In the genomic region with DNA sequence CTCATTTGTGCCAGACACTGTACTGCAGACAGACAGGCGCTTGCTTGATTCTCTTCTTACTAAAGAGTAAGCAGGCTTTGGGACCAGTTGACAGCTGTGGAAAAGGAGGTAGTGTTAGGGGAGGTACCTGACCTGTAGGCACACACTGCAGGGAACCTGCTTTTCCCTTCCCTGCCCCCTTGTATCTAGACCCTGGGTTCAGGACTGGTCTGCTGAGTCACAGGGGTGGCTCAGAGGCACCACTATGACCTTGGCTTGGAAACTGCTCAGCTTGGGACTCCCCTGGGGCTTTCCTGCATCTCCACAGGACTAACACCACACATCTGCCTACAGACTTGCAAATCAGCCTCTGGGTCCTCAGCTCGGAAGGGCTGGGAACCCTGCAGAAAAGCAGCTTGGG, we compare ENCODE assay signal across 13 mouse cellular contexts. TPM values are rescaled to one million over a fixed set of nuclear protein-coding genes. Genes with fewer than 3 reads are reported as not detected.
DNase-seq lines count a peak whose midpoint lies in the region; ATAC-seq and TF ChIP-seq lines count a peak whose summit lies in the region.
"Had no signal": no experiment of that assay in that cellular context is flagged by ENCODE, and none has a peak within 500 bp of the region (broad histone marks: within the 10 kb centered on the region; RNA-seq: fewer than 3 reads in every experiment).

No protein-coding gene starts in this region.

- H3K36me3 ChIP-seq in heart, embryonic 13.5 days: peaks cover 7% of the 10 kb centered on the region; the same call in 1 of the 2 replicates
- no peaks in the 10 kb centered on the region for H3K36me3 ChIP-seq in heart, embryonic 11.5 days (ENCODE audit: control insufficient read depth, insufficient read depth, low read length)
- no peaks in the 10 kb centered on the region for H3K36me3 ChIP-seq in intestine, postnatal 0 days (ENCODE audit: control insufficient read depth, insufficient read depth)
- H3K36me3 ChIP-seq in neural tube, embryonic 15.5 days: no peaks in the 10 kb centered on the region

- no peak for TF ChIP-seq CTCF in intestine, postnatal 0 days (IDR thresholded peaks at IDR 0.05; ENCODE audit: low read depth)

- H3K4me1 ChIP-seq in heart, embryonic 13.5 days: peaks cover 79% of the 10 kb centered on the region
- peaks cover 62% of the 10 kb centered on the region for H3K4me1 ChIP-seq in heart, embryonic 11.5 days (ENCODE audit: control insufficient read depth, insufficient read depth, low read length)
- H3K4me1 ChIP-seq in intestine, postnatal 0 days (replicated peaks; ENCODE audit: control insufficient read depth, insufficient read depth, low read length): peaks cover 4% of the 10 kb centered on the region; the same call in 1 of the 2 replicates
- peaks cover 42% of the 10 kb centered on the region for H3K4me1 ChIP-seq in neural tube, embryonic 15.5 days

- 63% methylated on average over 2 of the region's 2 CpGs for WGBS in heart, embryonic 13.5 days
- 63% methylated on average over 2 of the region's 2 CpGs for WGBS in heart, embryonic 11.5 days (ENCODE audit: insufficient replicate concordance)
- 75% methylated on average over 2 of the region's 2 CpGs for WGBS in intestine, postnatal 0 days
- 69% methylated on average over 2 of the region's 2 CpGs for WGBS in neural tube, embryonic 15.5 days

- H3K27ac ChIP-seq in heart, embryonic 13.5 days (replicated peaks): no peak overlapping the region
- H3K27ac ChIP-seq in heart, embryonic 11.5 days (ENCODE audit: low read depth, low read length): no peak overlapping the region; the same call in 1 of the 2 replicates
- no peak overlapping the region for H3K27ac ChIP-seq in intestine, postnatal 0 days (ENCODE audit: low read depth, low read length)
- H3K27ac ChIP-seq in neural tube, embryonic 15.5 days (replicated peaks): no peak overlapping the region
- H3K27ac ChIP-seq: forebrain, embryonic 13.5 days; hindbrain, postnatal 0 days; layer of hippocampus, adult 2 months; liver, embryonic 14.5 days had no signal

- no peaks in the 10 kb centered on the region for H3K9me3 ChIP-seq in heart, embryonic 13.5 days
- H3K9me3 ChIP-seq in heart, embryonic 11.5 days (replicated peaks; ENCODE audit: control insufficient read depth, low read length): no peaks in the 10 kb centered on the region
- no peaks in the 10 kb centered on the region for H3K9me3 ChIP-seq in intestine, postnatal 0 days (ENCODE audit: control insufficient read depth)
- H3K9me3 ChIP-seq in neural tube, embryonic 15.5 days (replicated peaks): no peaks in the 10 kb centered on the region
- H3K9me3 ChIP-seq: forebrain, embryonic 13.5 days had no signal

- DNase-seq in 3T3-L1 (ENCODE audit: low read depth, low spot score): peak; percentile 70
- peak; percentile 97 for DNase-seq in ES-CJ7 (ENCODE audit: low read depth, low spot score)
- DNase-seq in induced T-regulatory cell, adult 2 months (ENCODE audit: low read depth): peak; percentile 83
- DNase-seq in urinary bladder, postnatal 14 days (ENCODE audit: low spot score): no peak
- DNase-seq: gastrocnemius, postnatal 36 days had no signal

- no peak for ATAC-seq in heart, embryonic 13.5 days (ENCODE audit: extremely low read depth, insufficient number of reproducible peaks, low FRiP score, low TSS enrichment)
- ATAC-seq in heart, embryonic 11.5 days (replicated peaks; ENCODE audit: insufficient number of reproducible peaks, low FRiP score, low TSS enrichment): no peak
- no peak for ATAC-seq in intestine, postnatal 0 days
- ATAC-seq in neural tube, embryonic 15.5 days (ENCODE audit: low FRiP score): no peak
- ATAC-seq: forebrain, embryonic 13.5 days; hindbrain, postnatal 0 days had no signal

- H3K4me3 ChIP-seq in heart, embryonic 13.5 days: no peak overlapping the region
- H3K4me3 ChIP-seq in heart, embryonic 11.5 days (ENCODE audit: low read depth, low read length): no peak overlapping the region
- no peak overlapping the region for H3K4me3 ChIP-seq in intestine, postnatal 0 days (ENCODE audit: low read depth, low read length)
- H3K4me3 ChIP-seq in neural tube, embryonic 15.5 days (replicated peaks): no peak overlapping the region
- H3K4me3 ChIP-seq: forebrain, embryonic 13.5 days; layer of hippocampus, adult 2 months had no signal

- H3K9ac ChIP-seq in heart, embryonic 13.5 days: peak overlapping the region; percentile 52; the same call in 1 of the 2 replicates
- H3K9ac ChIP-seq in heart, embryonic 11.5 days (ENCODE audit: low read depth, low read length): no peak overlapping the region
- no peak overlapping the region for H3K9ac ChIP-seq in intestine, postnatal 0 days (ENCODE audit: low read depth, low read length)
- no peak overlapping the region for H3K9ac ChIP-seq in neural tube, embryonic 15.5 days (replicated peaks)
- H3K9ac ChIP-seq: forebrain, embryonic 13.5 days; liver, embryonic 14.5 days had no signal

- H3K27me3 ChIP-seq in heart, embryonic 13.5 days (replicated peaks): no peaks in the 10 kb centered on the region
- H3K27me3 ChIP-seq in heart, embryonic 11.5 days (ENCODE audit: control insufficient read depth, insufficient read depth, low read length): no peaks in the 10 kb centered on the region
- H3K27me3 ChIP-seq in intestine, postnatal 0 days (replicated peaks; ENCODE audit: control insufficient read depth, insufficient read depth, low read length): no peaks in the 10 kb centered on the region
- no peaks in the 10 kb centered on the region for H3K27me3 ChIP-seq in neural tube, embryonic 15.5 days (replicated peaks)
- H3K27me3 ChIP-seq: forebrain, embryonic 13.5 days had no signal

- H3K4me2 ChIP-seq in heart, embryonic 13.5 days: no peak overlapping the region
- no peak overlapping the region for H3K4me2 ChIP-seq in heart, embryonic 11.5 days
- H3K4me2 ChIP-seq in intestine, postnatal 0 days (replicated peaks; ENCODE audit: low read depth): no peak overlapping the region
- H3K4me2 ChIP-seq in neural tube, embryonic 15.5 days: no peak overlapping the region
- H3K4me2 ChIP-seq: forebrain, embryonic 13.5 days had no signal

RNA-seq across cellular contexts. Expression of gene Rapgef1, which starts 9.8 kb away (rescaled TPM):
- 8.4 and 9.7 TPM in 2 replicates for polyA plus RNA-seq in heart, embryonic 13.5 days (2015; fragmentation: Nextera tagmentation; extraction: Ambion mirVana)
- 9.1 and 9.8 TPM in 2 replicates for polyA plus RNA-seq in heart, embryonic 11.5 days (2014; fragmentation: Nextera tagmentation; extraction: Ambion mirVana)
- 6.1 and 6.3 TPM in 2 replicates for polyA plus RNA-seq in intestine, postnatal 0 days (2015; fragmentation: Nextera tagmentation; extraction: Ambion mirVana)
- 16.3 and 16.9 TPM in 2 replicates for polyA plus RNA-seq in neural tube, embryonic 15.5 days (2015; fragmentation: Nextera tagmentation; extraction: Ambion mirVana)
